Mouse (Mus musculus): ENCODE data around the gene Grin2b.

Gene Grin2b

DNA sequence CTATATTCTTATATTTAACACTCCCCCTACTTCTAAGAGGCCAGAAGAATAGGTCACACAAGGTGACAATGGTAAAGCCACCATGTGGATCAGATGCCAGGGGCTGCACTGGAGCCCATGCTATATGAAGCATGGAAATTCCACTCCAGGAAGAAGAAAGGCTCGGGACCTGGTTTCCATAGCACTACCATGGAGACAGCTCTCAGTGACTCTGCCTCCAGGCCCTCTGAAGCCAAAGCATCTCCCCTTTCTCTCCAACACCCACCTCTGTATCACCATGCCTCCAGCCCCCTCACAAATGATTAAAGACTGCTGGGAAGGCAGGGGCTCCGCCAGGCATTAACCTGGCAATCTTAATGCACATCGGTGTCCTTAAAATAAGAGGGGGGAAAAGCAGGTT lies 179.4 kb downstream of the Grin2b start:
- DNase-seq = no peak

DNA sequence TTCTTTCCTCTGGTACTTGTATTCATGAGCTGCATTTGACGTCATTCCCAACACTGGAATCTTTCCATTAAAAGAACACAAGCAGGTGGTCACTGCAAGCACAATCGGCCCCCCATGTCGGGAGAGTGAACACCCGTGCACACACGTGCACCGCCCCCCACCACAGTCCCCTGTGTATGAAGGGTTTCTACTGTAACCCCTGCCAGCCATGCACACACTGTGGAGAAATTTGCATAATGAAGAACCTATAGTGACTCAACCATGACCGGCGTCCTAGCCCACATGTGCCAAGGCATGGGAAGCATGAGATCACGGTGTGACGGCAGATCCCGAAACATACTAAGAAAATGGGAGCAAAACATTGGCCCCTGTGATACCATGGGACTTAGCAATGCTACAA lies 179.9 kb downstream of the Grin2b start:
- DNase-seq = no peak

DNA sequence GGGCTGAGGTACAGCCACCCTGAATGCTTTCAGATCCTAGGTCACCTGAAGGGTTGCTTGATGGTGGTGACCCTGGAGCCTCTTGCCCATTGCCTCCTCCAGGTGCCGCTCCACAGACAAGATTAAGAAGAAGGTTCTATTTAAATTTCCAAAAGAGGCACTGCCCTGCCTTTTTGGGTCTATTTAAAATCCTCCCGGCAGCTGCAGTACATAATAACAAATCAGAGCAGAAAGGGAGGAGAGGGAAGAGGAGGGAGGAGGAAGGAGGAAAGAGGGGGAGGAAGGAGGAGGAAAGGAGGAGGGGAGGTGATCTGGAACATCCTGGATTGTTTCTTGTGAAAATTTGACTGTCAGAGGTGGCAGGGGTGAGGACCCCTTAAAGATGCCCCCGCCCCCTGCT lies 197.2 kb downstream of the Grin2b start:
- DNase-seq = no peak

DNA sequence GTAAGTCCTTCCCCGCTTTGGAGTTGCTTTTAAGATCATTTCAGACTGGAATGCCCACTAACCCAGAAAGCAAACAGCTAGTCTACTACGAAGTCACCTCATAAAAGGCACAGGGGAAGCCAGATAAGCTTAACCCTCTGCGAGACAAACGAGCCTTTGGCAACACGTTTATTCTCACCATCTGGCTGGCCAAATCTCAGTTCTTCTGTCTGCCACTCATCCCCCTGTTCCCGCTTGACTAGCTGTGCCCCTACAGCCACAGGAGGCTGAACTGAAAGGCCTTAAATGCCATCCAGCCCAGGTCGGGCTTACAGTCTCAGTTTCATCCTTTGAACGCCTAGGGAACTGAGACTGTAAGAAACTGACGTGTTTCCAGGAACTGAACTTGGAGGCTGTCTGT lies 200.8 kb downstream of the Grin2b start:
- DNase-seq = no peak

DNA sequence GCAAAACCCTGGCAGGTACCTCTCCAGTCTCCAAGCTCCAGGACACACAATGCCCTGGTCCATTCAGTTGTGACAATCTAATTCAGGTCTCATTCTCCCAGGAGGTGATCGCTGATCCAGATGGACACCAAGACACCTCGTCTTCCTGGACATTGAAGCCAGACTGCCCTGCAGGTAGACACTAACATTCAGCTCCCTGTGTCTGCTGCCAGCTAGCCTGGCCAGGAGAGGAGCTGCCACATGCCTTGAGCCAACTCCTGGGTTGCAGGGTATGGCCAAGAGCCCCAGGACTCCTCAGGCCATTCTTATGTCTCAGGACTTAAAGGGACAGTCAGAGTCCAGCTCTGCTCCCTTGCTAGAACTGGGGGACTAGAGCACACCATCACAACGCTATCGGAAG lies 201.8 kb downstream of the Grin2b start:
- DNase-seq = no peak

DNA sequence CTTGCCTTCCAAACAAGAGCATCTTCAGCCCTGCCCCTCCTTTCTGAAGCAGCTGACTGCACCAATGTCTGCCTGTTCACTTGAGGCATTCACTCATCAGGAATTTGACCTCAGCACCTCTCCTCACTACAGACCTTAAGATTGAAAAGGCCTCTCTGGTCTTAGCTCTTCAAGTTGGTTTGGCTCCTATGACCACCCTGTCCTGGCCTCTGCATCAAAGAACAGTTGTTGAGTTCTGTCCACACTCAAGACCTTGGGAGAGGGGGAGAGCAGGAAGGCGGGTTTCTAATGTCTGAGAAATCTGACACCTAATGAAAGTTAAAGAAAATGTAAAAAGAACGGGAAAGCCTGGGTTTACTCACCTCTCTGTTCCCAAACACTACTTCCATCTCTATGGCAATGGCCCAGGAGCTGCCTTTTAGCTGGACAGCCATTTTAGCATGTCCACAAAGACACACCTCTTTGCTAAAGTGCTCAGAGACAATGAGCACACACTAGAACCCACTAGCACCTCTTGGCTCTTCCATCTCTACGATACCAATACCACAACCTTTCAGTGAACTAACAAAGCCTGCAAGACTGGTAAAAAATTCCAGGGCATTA lies 202.5 kb downstream of the Grin2b start:
- no peak for DNase-seq

DNA sequence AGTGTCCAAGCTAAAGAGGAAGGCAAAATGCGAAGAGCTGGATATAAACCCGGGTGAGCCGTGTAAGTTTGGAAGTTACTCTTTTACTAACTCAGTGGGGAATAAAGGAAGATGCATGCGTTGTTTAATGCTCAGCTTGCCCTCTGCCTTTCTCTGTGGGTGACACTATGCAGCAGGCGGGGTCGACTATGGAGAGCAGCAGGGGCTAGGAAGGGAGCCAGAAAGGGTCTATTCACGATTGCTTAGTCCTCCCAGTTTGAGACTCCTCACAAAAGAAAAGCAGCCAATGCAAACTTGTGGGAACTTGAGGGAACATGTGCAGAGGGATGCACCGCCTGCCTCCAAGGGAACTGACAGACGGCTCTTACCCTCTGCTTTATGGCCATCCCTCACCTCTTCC lies 211.5 kb downstream of the Grin2b start:
- no peak for DNase-seq

DNA sequence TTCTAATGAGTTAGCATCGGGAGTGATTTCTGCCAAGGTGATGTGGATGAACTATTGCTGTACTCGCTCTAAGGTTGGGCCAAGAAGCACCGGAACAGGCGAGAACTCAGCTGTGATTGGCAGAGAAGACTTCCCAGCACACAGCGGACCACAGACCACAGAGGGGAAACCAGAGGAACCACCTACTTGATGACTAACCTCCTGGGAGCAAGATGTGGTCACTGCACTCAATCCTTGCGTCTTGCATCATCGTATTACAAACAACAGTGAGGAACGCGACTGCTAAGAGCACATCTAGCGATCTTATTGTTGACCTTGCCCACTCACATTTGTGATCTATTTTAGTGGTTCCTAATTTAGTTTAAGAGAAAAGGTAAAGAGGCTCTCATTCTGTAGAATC lies 213.7 kb downstream of the Grin2b start:
- no peak for DNase-seq

DNA sequence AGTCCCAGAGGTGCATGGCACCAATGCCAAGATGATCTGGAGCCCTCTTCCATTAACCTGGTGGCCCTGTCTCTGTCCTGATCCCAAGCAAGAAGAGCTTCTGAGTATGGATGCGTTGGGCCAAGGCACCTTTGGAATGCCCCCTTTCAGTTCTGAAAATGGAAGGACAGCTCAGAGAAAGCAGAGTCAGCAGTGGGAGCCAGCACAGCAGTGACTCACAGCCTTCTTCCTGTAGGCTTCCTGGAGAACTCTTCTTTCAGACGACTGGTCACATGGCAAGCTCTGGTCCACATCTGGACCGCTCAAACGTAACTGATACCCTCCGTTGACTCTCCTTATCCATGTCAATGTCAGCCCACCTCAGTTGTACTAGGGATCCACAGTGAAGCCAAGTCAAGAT lies 221.6 kb downstream of the Grin2b start:
- DNase-seq = no peak

DNA sequence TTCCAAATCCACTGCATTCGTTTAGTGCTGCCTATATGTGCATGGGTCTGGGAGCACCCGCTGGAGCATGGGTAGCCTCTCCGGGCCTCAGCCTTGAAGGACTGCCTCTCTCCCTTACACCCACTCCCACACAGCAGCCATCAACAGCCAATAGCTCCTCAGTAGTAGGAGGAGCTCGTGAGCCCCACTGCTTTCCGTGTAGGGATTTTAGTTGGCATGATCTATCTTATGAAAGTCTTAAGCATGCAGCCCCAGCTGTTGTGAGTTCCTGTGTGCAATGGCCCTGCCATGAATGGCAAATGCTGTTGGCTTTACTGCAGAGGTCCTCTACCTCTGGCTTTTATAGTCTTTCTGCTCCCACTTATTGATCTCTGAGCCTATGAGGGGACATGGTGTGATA lies 227.8 kb downstream of the Grin2b start:
- DNase-seq = no peak

DNA sequence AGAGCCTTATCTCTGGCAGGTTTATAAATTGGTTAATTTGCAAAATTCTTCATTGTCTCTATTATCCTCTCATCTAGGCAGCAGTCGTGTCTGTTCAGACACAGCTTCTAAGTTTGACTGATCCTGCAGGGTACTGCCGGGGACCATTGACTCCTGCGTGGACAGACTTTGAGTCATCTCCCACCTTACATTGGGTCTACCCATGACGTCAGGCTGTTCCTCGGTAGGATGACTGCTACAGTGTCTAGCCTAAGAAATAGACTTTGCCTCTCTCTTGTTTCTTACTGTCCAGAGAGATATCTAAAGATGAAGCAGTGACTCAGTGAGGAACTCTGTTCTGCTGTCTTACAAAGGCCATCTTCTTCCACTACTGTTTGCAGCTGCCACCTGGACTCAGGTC lies 229.0 kb downstream of the Grin2b start:
- peak; percentile 18 for DNase-seq

DNA sequence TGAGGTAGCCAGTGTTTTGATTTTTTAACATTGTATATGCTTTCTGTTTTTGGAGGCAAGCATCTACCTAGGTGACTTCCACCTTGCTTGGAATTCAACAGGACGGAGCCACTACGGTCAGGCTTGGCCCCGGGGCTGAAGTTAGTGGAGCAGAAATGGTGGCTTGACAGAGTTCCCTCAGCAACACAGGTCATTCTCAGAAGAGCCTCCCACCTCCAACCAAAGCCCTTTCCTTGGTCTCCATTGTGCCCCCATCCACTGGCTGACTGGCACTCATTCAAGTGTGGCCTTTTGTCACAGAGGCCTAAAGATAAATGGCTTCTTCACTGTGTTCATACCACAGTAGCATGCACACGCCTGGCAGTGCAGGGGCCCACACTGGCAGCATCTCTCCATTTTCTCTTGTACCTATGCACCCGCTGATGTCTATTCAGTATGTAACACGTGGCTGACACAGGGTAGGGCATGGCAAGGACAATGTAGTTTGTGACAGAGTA lies 230.1 kb downstream of the Grin2b start:
- DNase-seq = no peak

DNA sequence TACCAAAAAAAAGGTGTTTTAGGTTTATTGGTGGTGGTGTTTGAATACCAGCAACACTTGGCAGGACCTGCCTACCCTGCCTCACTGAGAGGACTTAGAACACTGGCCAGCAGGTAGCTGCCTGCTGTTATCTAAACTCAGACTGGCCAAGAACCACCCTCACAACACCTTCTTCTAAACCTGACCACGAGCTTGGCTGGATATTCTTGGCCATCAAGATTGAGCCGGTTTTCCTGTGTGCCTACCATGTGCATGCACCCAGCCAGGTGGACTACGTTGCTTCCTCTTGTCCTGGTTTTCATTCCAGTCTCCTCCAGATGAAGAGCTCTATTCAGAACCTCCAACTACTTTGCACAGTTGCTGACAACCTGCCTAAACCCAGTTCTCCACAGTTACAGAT lies 240.4 kb downstream of the Grin2b start:
- no peak for DNase-seq

DNA sequence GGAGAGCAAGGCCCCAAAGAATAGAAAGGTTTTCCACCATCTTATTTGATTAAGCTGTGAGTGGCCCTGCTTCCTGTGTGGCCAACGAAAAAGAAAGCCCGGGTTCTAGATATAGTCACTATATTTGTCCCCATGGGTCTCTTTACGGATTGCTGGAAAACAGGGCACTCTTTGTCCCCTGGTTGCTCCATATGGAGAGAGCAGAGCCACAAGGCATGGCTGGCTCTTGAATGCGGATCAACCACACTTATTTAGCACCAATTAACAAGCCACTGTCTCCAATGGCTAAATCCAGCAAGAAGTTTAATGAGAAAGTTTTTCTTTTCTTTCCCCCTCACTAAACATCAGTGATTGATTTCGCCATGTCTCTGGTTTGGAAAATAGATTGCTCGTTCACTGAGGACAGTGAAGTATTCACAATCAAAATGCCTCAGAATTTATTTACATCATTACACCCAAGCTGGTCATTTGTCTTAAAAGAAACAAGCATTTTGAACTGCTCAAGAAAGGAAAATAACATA lies 240.9 kb downstream of the Grin2b start:
- DNase-seq = no peak

DNA sequence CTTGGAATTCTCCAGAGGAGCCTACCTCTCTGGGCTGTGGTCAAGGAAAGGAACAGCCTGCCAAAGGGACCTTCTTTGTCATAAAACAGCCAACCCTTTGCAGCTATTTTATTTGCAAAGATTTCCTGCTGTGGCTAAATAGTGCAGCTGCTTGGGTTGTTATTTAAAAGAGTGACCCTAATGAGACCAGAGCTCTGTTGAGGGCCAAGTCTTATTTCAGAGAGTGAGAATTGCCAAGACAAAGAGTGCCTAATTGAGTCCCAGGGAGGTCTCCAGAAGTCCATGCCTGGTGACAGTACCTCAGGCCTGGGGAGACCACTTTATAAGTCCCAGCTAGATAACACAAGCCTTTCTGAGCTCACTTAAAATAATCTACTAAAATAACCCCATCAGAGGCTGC lies 255.6 kb downstream of the Grin2b start:
- DNase-seq = peak; percentile 5

DNA sequence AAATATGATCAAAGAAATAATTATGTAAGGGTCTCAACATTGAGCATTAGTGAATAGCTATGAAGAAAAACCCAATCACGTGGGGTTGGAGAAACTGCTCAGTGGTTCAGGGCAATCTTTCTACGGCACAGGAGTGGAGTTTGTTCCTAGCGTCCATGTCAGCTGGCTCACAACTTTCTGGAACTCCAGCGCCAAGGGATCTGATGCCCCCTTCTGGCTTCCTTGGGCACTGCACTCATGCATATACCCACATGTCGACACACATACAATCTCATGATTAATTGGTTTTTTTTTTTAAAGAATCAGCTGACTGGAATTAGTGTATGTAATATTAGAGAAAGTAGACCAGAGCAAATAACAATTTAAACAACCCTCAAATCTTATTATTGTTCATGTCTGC lies 258.7 kb downstream of the Grin2b start:
- no peak for DNase-seq

DNA sequence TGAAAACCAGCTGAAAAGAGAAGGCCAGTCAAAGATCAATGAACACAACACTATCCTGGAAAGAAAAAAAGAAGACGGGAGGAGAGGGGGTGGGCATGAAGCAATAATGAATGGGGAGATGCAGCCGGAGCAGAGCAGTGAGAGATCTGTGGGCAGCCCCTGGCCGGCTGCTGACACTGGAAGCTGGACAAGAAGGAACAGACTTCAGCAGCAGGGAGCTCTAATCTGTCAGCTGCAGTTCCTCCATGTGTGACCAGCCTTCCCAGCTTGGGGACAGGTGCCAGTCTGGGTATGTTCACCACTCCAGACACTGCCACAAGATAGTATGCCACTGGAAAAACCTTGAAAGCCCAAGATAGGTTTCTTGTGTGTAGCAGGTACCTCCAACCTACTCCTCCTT lies 261.2 kb downstream of the Grin2b start:
- DNase-seq = no peak

DNA sequence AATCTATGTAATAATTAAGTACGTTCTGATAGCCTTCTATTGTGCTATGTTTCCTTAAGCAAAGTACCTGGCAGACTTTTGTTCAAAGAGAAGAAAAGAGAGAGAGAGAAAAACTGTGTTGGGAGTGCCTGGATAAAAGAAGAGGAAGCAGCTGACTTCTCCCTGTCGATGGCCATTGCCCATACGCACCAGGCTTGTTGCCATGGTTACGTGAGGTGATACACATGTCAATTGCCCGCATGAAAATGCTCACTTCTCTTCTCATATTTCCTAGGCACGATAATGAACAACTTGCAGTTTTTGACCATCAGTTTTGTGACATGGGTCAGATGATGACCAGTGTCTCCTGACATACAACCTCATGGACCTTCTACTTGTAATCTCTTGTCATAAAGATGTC lies 262.2 kb downstream of the Grin2b start:
- no peak for DNase-seq

DNA sequence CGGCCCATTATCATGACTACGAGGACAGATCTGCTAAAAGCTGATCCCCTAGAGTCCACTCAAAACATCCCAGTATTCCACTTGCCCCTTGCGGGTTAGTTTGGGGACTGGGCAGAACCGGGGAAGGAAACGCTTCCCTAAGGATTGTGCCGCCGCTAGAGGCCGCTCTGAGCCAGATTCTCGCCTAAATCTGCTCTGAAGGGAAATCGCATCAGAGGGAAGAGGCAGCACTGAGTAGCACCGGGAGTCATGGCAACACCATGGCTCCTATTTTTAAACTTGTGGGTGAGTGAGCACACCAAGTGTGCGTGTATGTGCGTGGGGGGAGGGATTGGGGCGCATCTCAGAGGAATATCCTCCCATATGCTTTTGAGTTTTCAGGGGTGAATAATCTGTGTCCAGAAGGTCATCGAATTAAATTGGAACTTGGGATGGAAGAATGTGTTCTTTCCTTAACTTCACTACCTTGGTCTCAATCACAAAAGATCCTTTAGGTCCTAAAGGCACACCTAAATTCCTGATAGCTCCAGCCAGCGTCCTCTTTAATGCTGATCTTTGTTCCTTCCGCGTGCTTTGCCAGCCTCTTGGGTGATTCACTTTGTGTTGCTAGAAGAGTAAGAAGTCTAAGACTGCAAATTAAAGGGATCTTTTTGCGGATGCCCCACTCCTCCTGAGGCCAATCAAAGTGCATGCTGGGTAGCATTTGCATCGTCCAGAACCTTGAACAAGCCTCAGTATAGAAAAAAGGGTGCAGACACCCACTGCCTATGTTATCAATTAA lies 265.6 kb downstream of the Grin2b start:
- peak; percentile 66 for DNase-seq

DNA sequence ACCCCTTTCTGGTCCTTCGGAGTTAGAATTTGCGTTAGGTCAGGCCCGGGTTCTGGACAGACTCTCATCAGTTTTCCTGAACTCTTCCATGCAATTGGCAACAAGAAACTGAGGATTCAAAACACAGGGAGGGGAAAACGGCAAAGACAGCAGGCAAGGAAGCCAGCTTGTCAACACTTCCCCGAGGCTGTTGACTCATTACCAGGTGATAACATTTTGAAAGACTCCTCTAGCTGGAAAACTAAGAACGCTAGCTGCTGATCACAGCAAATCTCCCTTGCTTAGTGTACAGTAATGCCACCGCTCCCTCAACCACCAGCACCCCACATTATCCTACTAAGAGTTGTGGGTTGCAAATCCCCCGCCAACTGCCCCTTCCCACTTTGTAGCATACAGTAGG lies 266.2 kb downstream of the Grin2b start:
- DNase-seq = no peak

DNA sequence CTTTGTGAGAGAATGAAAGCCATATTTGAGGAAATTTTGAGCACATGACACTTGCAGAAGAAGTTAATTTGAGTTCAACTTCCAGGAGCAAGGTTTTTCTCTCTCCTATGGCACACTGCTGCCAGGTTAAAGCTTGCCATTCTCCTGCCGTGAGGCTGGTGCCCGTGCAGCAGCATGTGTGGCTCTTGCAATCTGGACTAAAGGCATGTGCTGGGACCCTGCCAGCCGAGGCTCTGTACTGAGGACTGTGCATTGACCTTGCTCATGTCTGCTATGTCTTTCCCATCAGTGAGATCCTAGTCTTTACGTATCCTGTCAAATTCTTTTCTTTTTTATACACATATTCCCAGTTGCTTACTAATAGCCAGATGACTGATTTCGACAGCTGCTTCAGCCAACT lies 268.9 kb downstream of the Grin2b start:
- DNase-seq = no peak

DNA sequence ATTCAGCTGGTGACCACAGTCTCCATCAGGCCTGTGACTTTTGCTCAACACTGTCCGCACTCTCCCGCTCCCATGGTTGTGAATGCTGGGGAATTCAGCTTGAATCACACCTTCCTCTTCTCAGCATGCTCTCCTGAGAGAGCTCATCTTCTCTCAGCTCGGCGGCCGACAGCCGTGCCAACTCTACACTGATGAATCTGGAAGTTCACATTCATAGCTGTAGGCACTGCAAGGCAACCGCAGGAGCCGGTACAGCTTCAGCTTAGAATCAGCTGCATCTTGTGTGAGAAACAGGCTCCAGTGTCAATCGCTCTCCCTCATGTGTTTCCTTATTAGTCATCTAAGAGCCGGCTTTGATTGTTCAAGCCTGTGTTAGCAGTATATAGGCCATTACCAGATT lies 272.9 kb downstream of the Grin2b start:
- DNase-seq = no peak

DNA sequence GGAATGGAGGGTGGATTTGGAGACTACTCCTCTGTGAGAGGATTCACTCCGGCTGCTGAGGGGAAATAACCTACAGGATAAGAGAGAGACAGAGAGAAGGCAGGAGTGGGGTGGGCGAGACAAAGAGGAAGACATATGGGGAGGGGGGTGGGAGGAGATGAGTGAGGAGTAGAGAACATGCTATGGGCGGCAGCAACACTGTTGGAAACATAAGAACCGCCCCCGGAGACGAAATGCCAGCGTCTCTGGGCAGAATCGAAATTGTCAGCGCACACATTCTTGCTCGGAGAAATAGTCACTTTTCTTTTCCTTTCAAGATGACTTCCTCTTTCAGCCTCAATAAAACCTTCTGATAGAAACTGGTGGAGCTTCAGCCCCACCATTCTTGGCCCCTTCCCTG lies 274.1 kb downstream of the Grin2b start:
- no peak for DNase-seq

DNA sequence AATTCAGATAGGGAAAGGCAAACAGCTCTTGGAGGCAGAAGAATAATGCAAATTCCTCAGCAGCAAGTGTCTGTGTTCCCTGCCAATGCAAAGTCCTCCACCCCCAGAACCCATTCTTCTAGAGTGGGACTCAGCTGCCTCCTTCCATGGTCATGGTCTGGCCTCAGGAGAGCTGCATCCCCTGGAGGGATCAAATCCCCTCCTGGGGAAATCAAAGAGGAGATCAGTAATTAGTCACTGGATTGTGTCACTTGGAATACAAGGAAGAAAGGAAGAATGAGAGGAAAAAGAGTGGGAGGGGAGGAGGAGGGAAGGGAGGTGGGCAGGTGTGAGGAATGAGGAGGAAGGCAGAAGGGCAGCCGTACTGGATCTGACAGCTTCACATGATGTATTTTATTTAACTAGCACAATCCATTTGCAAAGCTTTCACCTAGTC lies 278.5 kb downstream of the Grin2b start:
- no peak for DNase-seq

DNA sequence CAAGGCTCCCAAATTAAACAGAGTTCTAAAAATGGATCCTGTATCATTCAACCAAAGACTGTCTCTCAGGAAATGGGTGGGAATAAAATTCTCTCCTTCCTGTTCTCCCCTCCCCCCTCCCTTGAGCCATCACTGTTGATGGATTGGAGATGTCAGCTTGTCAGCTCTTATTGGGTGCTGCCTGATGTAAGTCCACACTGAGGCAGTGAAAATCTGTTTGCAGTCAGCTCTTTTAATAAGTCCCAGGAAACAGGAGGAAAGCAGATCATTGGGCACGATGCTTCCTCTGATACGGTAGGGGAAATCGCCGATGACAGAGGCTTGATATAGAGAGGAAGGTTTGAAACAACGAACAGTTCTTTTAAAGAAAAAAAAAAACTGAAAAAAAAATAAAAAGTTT lies 290.7 kb downstream of the Grin2b start:
- no peak for DNase-seq

Data from kidney, adult 9 months (tissue).